In genomic region chr3:152457308-152458035, GRCm38 (mm10) we compare ENCODE assay signal across 15 mouse cellular contexts.
A peak's percentile ranks its signal among the peaks of the same experiment; 100 is the strongest.
DNase-seq lines count a peak whose midpoint lies in the region; ATAC-seq and TF ChIP-seq lines count a peak whose summit lies in the region.
"Had no signal": no experiment of that assay in that cellular context is flagged by ENCODE, and none has a peak within 500 bp of the region (broad histone marks: within the 10 kb centered on the region; RNA-seq: fewer than 3 reads in every experiment).

No protein-coding gene starts in this region.

- no peak for TF ChIP-seq POLR2A in embryonic fibroblast, embryonic 13.5 days (IDR thresholded peaks at IDR 0.05; ENCODE audit: low read depth, low read length)

- H3K4me2 ChIP-seq in liver, embryonic 12.5 days = no peak overlapping the region
- H3K4me2 ChIP-seq: neural tube, embryonic 13.5 days had no signal

- peak; percentile 9 to 32 for DNase-seq in heart, adult 9 months (ENCODE audit: low spot score in 2 of 2)
- no peak for DNase-seq in heart, postnatal 4 days
- peak; percentile 30 for DNase-seq in skeletal muscle tissue, adult 2 months (ENCODE audit: low read depth, low spot score)
- no peak for DNase-seq in thymus, postnatal 25 days
- DNase-seq in MN1 (ENCODE audit: low spot score) = no peak
- DNase-seq: adrenal gland, adult 2 months; cerebellum, adult 9-10 months; retina, postnatal 1 day had no signal

- no peak overlapping the region for H3K4me3 ChIP-seq in embryonic fibroblast, embryonic 13.5 days (ENCODE audit: insufficient read depth, low read length)
- H3K4me3 ChIP-seq in liver, embryonic 12.5 days = no peak overlapping the region
- H3K4me3 ChIP-seq: neural tube, embryonic 13.5 days had no signal

- ATAC-seq in liver, embryonic 12.5 days = peak; percentile 78
- ATAC-seq: midbrain, embryonic 16.5 days had no signal

- H3K27me3 ChIP-seq in liver, embryonic 12.5 days (replicated peaks) = no peaks in the 10 kb centered on the region
- H3K27me3 ChIP-seq: neural tube, embryonic 13.5 days had no signal

- no peak for TF ChIP-seq CTCF in embryonic fibroblast, embryonic 13.5 days (IDR thresholded peaks at IDR 0.05; ENCODE audit: borderline replicate concordance, insufficient read depth, low read length)

- H3K9me3 ChIP-seq in liver, embryonic 12.5 days (replicated peaks) = no peaks in the 10 kb centered on the region
- H3K9me3 ChIP-seq: G1E; neural tube, embryonic 13.5 days had no signal

- H3K27ac ChIP-seq in embryonic fibroblast, embryonic 13.5 days (ENCODE audit: insufficient read depth, low read length) = peak overlapping the region; percentile 49; the same call in 1 of the 2 replicates
- H3K27ac ChIP-seq in liver, embryonic 12.5 days = no peak overlapping the region
- H3K27ac ChIP-seq: macrophage; neural tube, embryonic 13.5 days; stomach, postnatal 0 days had no signal

- 43% methylated on average over 2 of the region's 2 CpGs for WGBS in liver, embryonic 12.5 days (ENCODE audit: insufficient replicate concordance)

- no peak overlapping the region for H3K9ac ChIP-seq in liver, embryonic 12.5 days
- H3K9ac ChIP-seq: neural tube, embryonic 13.5 days had no signal

- H3K36me3 ChIP-seq in liver, embryonic 12.5 days = peaks cover 77% of the 10 kb centered on the region

- peaks cover 11% of the 10 kb centered on the region for H3K4me1 ChIP-seq in embryonic fibroblast, embryonic 13.5 days (ENCODE audit: control insufficient read depth, insufficient read depth, low read length)
- H3K4me1 ChIP-seq in liver, embryonic 12.5 days = peaks cover 12% of the 10 kb centered on the region
- H3K4me1 ChIP-seq: neural tube, embryonic 13.5 days had no signal

Comparison
In these comparisons a context has a peak if more than half of its experiments do, and no peak if none do; other contexts are left out.
1. DNase-seq: peak in heart, adult 9 months (2 of 2) and skeletal muscle tissue, adult 2 months (single experiment); none in heart, postnatal 4 days (single experiment), thymus, postnatal 25 days (single experiment) and MN1 (single experiment).